23 mouse cellular contexts compared by ENCODE assay signal in genomic region chr2:150655290-150655689, GRCm38 (mm10). TPM values are rescaled to one million over a fixed set of nuclear protein-coding genes. Genes with fewer than 3 reads are reported as not detected.
DNase-seq lines count a peak whose midpoint lies in the region; ATAC-seq and TF ChIP-seq lines count a peak whose summit lies in the region.
"Had no signal": no experiment of that assay in that cellular context is flagged by ENCODE, and none has a peak within 500 bp of the region (broad histone marks: within the 10 kb centered on the region; RNA-seq: fewer than 3 reads in every experiment).

No protein-coding gene starts in this region.

- H3K4me2 ChIP-seq in lung, postnatal 0 days (replicated peaks; ENCODE audit: low read depth, low read length) = no peak overlapping the region
- no peak overlapping the region for H3K4me2 ChIP-seq in intestine, embryonic 16.5 days (ENCODE audit: low read depth, low read length)
- H3K4me2 ChIP-seq: embryonic facial prominence, embryonic 15.5 days; hindbrain, embryonic 14.5 days had no signal

- ATAC-seq in lung, postnatal 0 days = peak; percentile 68; the same call in 1 of the 2 replicates
- ATAC-seq in monocyte, adult 5-6 weeks (replicated peaks; ENCODE audit: insufficient number of reproducible peaks, low FRiP score, low TSS enrichment, poor library complexity, severe bottlenecking) = peak; percentile 51
- no peak for ATAC-seq in intestine, embryonic 16.5 days
- ATAC-seq: forebrain, embryonic 14.5 days had no signal

- H3K9me3 ChIP-seq in lung, postnatal 0 days (ENCODE audit: low read length) = no peaks in the 10 kb centered on the region
- H3K9me3 ChIP-seq in intestine, embryonic 16.5 days (ENCODE audit: control insufficient read depth, low read length) = no peaks in the 10 kb centered on the region
- H3K9me3 ChIP-seq: embryonic facial prominence, embryonic 15.5 days had no signal

- peaks cover 4% of the 10 kb centered on the region; the same call in 1 of the 2 replicates for H3K4me1 ChIP-seq in lung, postnatal 0 days (ENCODE audit: insufficient read depth, low read depth, low read length)
- H3K4me1 ChIP-seq in intestine, embryonic 16.5 days (ENCODE audit: control insufficient read depth, insufficient read depth, low read length) = peaks cover 8% of the 10 kb centered on the region; the same call in 1 of the 2 replicates
- H3K4me1 ChIP-seq: embryonic facial prominence, embryonic 15.5 days had no signal

- H3K9ac ChIP-seq in lung, postnatal 0 days (replicated peaks; ENCODE audit: low read depth) = no peak overlapping the region
- no peak overlapping the region for H3K9ac ChIP-seq in intestine, embryonic 16.5 days (ENCODE audit: low read depth, low read length)
- H3K9ac ChIP-seq: embryonic facial prominence, embryonic 15.5 days; hindbrain, embryonic 14.5 days had no signal

- H3K27me3 ChIP-seq in lung, postnatal 0 days (replicated peaks; ENCODE audit: insufficient read depth, low read length) = no peaks in the 10 kb centered on the region
- H3K27me3 ChIP-seq in intestine, embryonic 16.5 days (replicated peaks; ENCODE audit: control insufficient read depth, insufficient read depth, low read length) = no peaks in the 10 kb centered on the region
- H3K27me3 ChIP-seq: embryonic facial prominence, embryonic 15.5 days had no signal

- no peaks in the 10 kb centered on the region for H3K36me3 ChIP-seq in lung, postnatal 0 days (ENCODE audit: insufficient read depth, low read length)
- no peaks in the 10 kb centered on the region for H3K36me3 ChIP-seq in intestine, embryonic 16.5 days (ENCODE audit: control insufficient read depth, insufficient read depth, low read length)
- H3K36me3 ChIP-seq: embryonic facial prominence, embryonic 15.5 days; forebrain, embryonic 10.5 days had no signal

- no peak for TF ChIP-seq EP300 in lung, postnatal 0 days (IDR thresholded peaks at IDR 0.05)

- DNase-seq in heart, adult 18-20 months = peak; percentile 55 to 60
- no peak for DNase-seq in heart, adult 8-10 months (ENCODE audit: low spot score)
- DNase-seq in lung, postnatal 0 days (ENCODE audit: low spot score) = peak; percentile 35
- no peak for DNase-seq in lung, postnatal 14 days
- DNase-seq in skeletal muscle tissue, adult 2 months (ENCODE audit: low read depth, low spot score) = peak; percentile 76
- no peak for DNase-seq in adrenal gland, adult (ENCODE audit: inconsistent age in 2 of 2, low spot score in 1 of 2)
- DNase-seq: adrenal gland, adult 8-10 months; adrenal gland, postnatal 36 days; cerebellum, adult 2 months; cerebellum, postnatal 10 days; gastrocnemius, postnatal 14 days; heart, postnatal 14 days had no signal

- H3K27ac ChIP-seq in lung, postnatal 0 days (ENCODE audit: low read length) = no peak overlapping the region
- H3K27ac ChIP-seq in intestine, embryonic 16.5 days (ENCODE audit: low read length) = no peak overlapping the region
- H3K27ac ChIP-seq: embryonic facial prominence, embryonic 15.5 days; hindbrain, embryonic 14.5 days had no signal

- WGBS in lung, postnatal 0 days = 60% methylated on average over 6 of the region's 6 CpGs
- 78% methylated on average over 6 of the region's 6 CpGs for WGBS in intestine, embryonic 16.5 days

- no peak for TF ChIP-seq CTCF in lung, postnatal 0 days (IDR thresholded peaks at IDR 0.05)

- H3K4me3 ChIP-seq in lung, postnatal 0 days (ENCODE audit: low read depth, low read length) = no peak overlapping the region
- H3K4me3 ChIP-seq in intestine, embryonic 16.5 days (ENCODE audit: low read length) = no peak overlapping the region
- H3K4me3 ChIP-seq: embryonic facial prominence, embryonic 15.5 days; erythroblast, embryonic 14.5 days; forebrain, embryonic 10.5 days; hindbrain, embryonic 10.5 days had no signal

RNA-seq across cellular contexts. Expression of gene Acss1, which starts 13.0 kb away (rescaled TPM):
- total RNA-seq in heart, adult 18-20 months (2021) = 100 to 1,000 TPM; 261 to 288 TPM
- 100 to 1,000 TPM; 259 to 343 (median 275) TPM for total RNA-seq in heart, adult 8-10 months (2022)
- polyA plus RNA-seq in lung, postnatal 0 days (2015; fragmentation: Nextera tagmentation; extraction: Ambion mirVana) = 12.9 and 13.4 TPM in 2 replicates
- 69.1 to 92.7 TPM (median 70.9 TPM) in 3 replicates for total RNA-seq in monocyte, adult 5-6 weeks (2017)
- 35.3 and 37.7 TPM in 2 replicates for polyA plus RNA-seq in intestine, embryonic 16.5 days (2015; fragmentation: Nextera tagmentation; extraction: Ambion mirVana)

RNA-seq across cellular contexts. Expression of gene Vsx1, which starts 33.9 kb away (rescaled TPM):
- total RNA-seq in heart, adult 18-20 months (2021) = under 1 TPM in 1 of 2 experiments, not detected in 1; 0.10 TPM
- total RNA-seq in heart, adult 8-10 months (2022) = under 1 TPM; 0.09 to 0.13 (median 0.12) TPM
- not detected in 2 replicates for polyA plus RNA-seq in lung, postnatal 0 days (2015; fragmentation: Nextera tagmentation; extraction: Ambion mirVana)
- total RNA-seq in monocyte, adult 5-6 weeks (2017) = not detected in 3 replicates
- not detected in 2 replicates for polyA plus RNA-seq in intestine, embryonic 16.5 days (2015; fragmentation: Nextera tagmentation; extraction: Ambion mirVana)
- total RNA-seq: adrenal gland, adult 8-10 months; adrenal gland, postnatal 36 days; gastrocnemius, postnatal 14 days; granulocyte monocyte progenitor cell, adult 5-6 weeks; heart, postnatal 14 days had no signal
- polyA plus RNA-seq: cerebellum, adult 2 months; embryonic facial prominence, embryonic 11.5 days; erythroblast, embryonic 14.5 days; heart, embryonic 14.5 days had no signal

RNA-seq across cellular contexts. Expression of gene Apmap, which starts 46.9 kb away (rescaled TPM):
- 10 to 100 TPM; 62.2 to 67.1 TPM for total RNA-seq in heart, adult 18-20 months (2021)
- total RNA-seq in heart, adult 8-10 months (2022) = 10 to 100 TPM; 46.6 to 68.1 (median 52.7) TPM
- polyA plus RNA-seq in lung, postnatal 0 days (2015; fragmentation: Nextera tagmentation; extraction: Ambion mirVana) = 44.1 and 50.7 TPM in 2 replicates
- total RNA-seq in monocyte, adult 5-6 weeks (2017) = 47.1 to 62.5 TPM (median 55.9 TPM) in 3 replicates
- 38.8 and 42.9 TPM in 2 replicates for polyA plus RNA-seq in intestine, embryonic 16.5 days (2015; fragmentation: Nextera tagmentation; extraction: Ambion mirVana)

Comparison
In these comparisons a context has a peak if more than half of its experiments do, and no peak if none do; other contexts are left out.
1. DNase-seq: peak in heart, adult 18-20 months (2 of 2), lung, postnatal 0 days (single experiment) and skeletal muscle tissue, adult 2 months (single experiment); none in heart, adult 8-10 months (single experiment), lung, postnatal 14 days (single experiment) and adrenal gland, adult (0 of 2).